Mouse (Mus musculus) thymus, postnatal 25 days (tissue): ENCODE measurements around the gene Dtx3.

ENCODE experiments used
- DNase-seq: peaks from one replicate; pipeline ENCODE4 v3.0.0; 2022

Gene Dtx3

GRCm38 (mm10) chr10:127195328-127196129, at the start of gene Dtx3:
Gene Dtx3 (minus strand): TSS chr10:127195728.
- peak; percentile 54 for DNase-seq

GRCm38 (mm10) chr10:127238241-127238824, 42.8 kb upstream of the Dtx3 start:
- DNase-seq = no peak

- no peak for DNase-seq
Measured at GRCm38 (mm10) chr10:127236541-127236940, 41.0 kb upstream of the Dtx3 start.

GRCm38 (mm10) chr10:127233141-127233540, 37.6 kb upstream of the Dtx3 start:
- DNase-seq = peak; percentile 35

- DNase-seq = no peak
Measured at GRCm38 (mm10) chr10:127231741-127232140, 36.2 kb upstream of the Dtx3 start.

- DNase-seq = no peak
Measured at GRCm38 (mm10) chr10:127230693-127231092, 35.2 kb upstream of the Dtx3 start.

GRCm38 (mm10) chr10:127228897-127229296, 33.4 kb upstream of the Dtx3 start:
- DNase-seq = peak; percentile 37

GRCm38 (mm10) chr10:127227163-127227562, 31.6 kb upstream of the Dtx3 start:
- no peak for DNase-seq

GRCm38 (mm10) chr10:127226318-127226895, 30.9 kb upstream of the Dtx3 start:
- no peak for DNase-seq

- peak; percentile 21 for DNase-seq
Measured at GRCm38 (mm10) chr10:127225732-127226131, 30.2 kb upstream of the Dtx3 start.

- DNase-seq = no peak
Measured at GRCm38 (mm10) chr10:127225213-127225612, 29.7 kb upstream of the Dtx3 start.

- DNase-seq = no peak
Measured at GRCm38 (mm10) chr10:127218339-127218738, 22.8 kb upstream of the Dtx3 start.

GRCm38 (mm10) chr10:127217177-127217576, 21.6 kb upstream of the Dtx3 start:
- DNase-seq = no peak

- no peak for DNase-seq
Measured at GRCm38 (mm10) chr10:127216456-127216855, 20.9 kb upstream of the Dtx3 start.

- no peak for DNase-seq
Measured at GRCm38 (mm10) chr10:127214422-127214803, 18.9 kb upstream of the Dtx3 start.

- no peak for DNase-seq
Measured at GRCm38 (mm10) chr10:127213704-127214421, 18.3 kb upstream of the Dtx3 start.

- no peak for DNase-seq
Measured at GRCm38 (mm10) chr10:127213272-127213671, 17.7 kb upstream of the Dtx3 start.

- peak; percentile 94 for DNase-seq
Measured at GRCm38 (mm10) chr10:127211414-127211854, 15.9 kb upstream of the Dtx3 start, which contains the start of gene Pip4k2c. Gene Pip4k2c (minus strand): TSS chr10:127211585.

- no peak for DNase-seq
Measured at GRCm38 (mm10) chr10:127210961-127211405, 15.5 kb upstream of the Dtx3 start.

- no peak for DNase-seq
Measured at GRCm38 (mm10) chr10:127209928-127210570, 14.5 kb upstream of the Dtx3 start.

GRCm38 (mm10) chr10:127208921-127209320, 13.4 kb upstream of the Dtx3 start:
- DNase-seq = no peak

GRCm38 (mm10) chr10:127205373-127205772, 9.8 kb upstream of the Dtx3 start:
- DNase-seq = no peak

- no peak for DNase-seq
Measured at GRCm38 (mm10) chr10:127204589-127204988, 9.1 kb upstream of the Dtx3 start.
